Mouse (Mus musculus) kidney, adult 11 months (tissue): ENCODE data around the gene Arid3a.

Source experiments
- DNase-seq: peaks from one replicate; pipeline ENCODE4 v3.0.0; 2022

The Arid3a gene

GRCm38 (mm10) chr10:79928907-79929701 lies 2.3 kb downstream of the Arid3a start:
- DNase-seq = no peak

GRCm38 (mm10) chr10:79929967-79930825 lies 3.4 kb downstream of the Arid3a start:
- DNase-seq = no peak

- DNase-seq = no peak
Measured at GRCm38 (mm10) chr10:79930826-79931186, 4.0 kb downstream of the Arid3a start.

- no peak for DNase-seq
Measured at GRCm38 (mm10) chr10:79931797-79932196, 5.0 kb downstream of the Arid3a start.

DNA sequence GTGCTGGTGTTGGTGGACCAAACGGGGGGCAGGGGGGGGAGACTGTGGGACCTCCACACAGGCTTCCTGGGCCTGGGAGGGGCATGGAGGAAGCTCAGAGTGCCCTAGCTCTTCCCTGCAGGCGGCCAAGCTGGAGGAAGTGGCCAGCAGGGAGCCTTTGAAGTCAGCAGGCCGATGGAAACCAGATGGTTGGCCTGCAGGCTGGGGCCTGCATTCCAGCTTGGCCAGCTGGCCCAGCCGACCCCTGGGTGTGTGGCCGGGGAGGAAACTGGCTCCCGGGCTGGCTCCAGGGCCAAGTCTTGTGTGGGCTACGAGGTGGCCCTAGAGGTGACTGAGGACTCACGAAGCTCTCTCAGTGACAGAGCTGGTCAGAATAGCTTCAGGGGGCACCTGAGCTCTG lies 5.9 kb downstream of the Arid3a start:
- peak; percentile 62 for DNase-seq

GRCm38 (mm10) chr10:79933145-79933679 lies 6.4 kb downstream of the Arid3a start:
- no peak for DNase-seq

DNA sequence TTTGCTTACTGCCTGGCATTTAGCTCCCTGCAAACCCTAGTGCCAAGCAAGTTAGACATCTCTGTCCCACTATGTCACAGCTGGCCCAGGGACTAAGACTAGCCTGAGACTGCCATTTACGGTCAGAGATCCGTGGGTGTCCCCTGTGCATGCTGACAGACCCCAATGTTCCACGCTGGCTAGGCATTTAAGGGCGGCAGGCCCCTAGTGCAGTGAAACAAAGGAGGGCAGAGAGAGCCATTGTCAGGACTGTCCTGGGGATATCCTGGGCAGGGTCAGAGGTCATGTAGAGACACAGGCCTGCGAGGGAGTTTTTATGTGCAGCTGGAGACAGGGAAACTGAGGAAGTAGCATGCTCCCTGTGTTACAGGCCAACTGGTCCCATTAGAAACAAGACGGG lies 7.0 kb downstream of the Arid3a start:
- no peak for DNase-seq

DNA sequence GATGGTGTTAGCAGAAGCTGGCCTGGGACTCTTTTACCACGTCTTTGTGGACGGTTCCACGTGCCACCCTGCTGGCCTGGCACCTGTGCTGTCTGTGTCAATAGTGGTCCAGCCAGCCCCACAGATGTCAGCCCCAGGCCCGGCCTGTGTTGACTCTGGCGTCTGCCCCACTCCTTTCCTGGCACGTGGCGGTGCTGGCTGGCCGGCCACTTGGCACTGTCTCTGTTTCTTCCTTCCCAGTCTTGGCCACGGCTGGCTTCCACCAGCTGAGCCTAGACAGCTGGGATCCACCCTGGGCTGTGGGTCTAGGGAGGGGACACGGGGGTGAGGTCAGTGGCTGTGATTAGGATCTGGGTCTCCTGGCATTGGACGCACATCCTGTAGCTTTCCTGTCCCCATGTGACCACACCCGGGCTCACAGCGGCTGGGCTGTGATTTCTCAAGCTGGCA lies 7.5 kb downstream of the Arid3a start:
- peak; percentile 91 for DNase-seq

- DNase-seq = no peak
Measured at GRCm38 (mm10) chr10:79934794-79935569, 8.1 kb downstream of the Arid3a start.

DNA sequence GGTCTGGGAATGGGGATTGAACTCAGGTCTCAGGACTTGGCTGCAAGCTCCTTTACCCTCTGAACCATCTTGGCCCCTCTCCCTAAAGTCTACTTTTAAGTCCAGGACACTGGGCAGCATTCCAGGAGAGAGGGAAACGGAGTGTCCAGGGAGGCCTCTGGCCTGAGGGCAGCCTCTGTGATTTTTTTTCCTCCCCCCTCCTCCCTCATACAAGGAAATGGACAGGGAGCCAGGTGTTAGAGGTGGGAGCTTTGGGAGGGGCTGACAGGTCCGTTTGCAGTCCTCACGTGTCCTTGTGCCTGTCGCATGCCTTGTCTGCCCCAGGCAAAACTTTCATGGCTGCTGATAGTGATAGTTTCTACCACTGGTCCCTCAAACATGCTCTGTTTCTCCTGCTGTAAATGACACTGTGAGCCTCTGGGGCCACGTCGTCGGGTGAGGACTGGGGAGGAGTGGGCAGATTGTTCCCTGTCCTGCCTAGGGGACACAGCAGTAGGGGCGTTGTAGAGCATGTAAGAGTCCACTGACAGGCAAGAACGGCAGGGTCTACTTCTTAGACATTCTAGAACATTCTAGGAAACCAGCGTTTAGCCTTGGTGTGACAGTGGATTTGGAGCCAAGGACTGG lies 9.6 kb downstream of the Arid3a start:
- peak; percentile 85 for DNase-seq

DNA sequence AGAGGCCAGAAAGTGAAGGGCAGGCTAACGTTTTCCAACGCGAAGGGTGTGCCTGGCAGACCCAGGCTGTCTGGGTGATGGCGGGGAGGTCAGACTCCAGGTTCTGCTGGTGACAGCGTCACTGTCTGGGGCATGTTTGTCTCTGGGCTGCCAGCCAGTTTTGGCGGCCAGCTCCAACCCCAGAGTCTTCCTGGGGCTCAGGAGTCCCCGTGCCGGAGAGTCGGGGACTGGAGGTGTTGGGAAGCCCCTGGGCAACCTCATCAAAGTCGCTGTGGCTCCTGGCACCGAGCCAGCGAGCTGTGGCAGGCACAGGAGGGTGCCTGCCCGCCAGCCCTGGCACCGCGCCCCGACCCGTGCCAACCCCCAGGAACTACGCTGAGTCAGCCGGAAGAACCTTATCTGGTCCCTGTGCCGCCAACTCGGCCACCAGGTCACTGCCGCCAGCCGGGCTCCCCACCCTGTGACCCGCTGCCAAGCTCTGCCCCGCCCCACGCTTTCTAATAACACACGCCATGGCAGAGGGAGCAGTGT lies 10.1 kb downstream of the Arid3a start:
- DNase-seq = peak; percentile 83

DNA sequence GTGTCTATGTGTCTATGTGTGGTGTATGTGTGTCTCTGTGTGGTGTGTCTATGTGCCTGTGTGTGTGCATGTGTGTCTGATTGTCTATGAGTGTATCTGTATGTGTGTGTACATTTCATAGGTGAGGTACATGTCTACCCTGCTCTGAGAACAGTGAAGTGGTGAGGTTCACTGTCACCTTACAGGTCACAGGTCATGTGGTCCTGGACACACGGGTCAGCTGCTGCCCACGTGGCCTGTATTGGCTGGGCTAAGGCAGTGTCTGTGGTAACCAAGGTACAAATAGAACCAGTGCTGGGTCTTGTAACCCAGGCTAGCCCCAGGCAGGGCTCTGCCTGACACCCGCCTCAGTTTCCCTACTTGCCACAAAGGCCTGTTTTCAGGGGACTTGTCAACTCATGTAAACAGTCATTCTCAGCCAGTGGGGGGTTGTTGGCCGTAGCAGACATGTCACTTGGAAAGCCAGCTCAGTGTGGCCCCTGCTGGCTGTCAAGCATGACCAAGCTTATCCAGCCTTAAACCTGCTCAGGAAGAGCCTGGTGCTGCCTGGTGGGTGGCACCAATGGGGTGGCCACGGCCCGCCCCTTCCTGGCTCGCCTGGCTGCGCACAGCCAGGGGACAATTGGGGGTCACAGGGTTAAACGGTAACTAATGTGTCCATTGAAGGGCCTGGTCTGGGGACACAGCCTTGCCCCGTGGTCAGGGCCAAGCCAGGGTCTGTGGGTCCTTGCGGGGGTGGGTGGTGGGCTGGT lies 11.1 kb downstream of the Arid3a start:
- DNase-seq = peak; percentile 77

GRCm38 (mm10) chr10:79940749-79941148 lies 13.9 kb downstream of the Arid3a start:
- no peak for DNase-seq

DNA sequence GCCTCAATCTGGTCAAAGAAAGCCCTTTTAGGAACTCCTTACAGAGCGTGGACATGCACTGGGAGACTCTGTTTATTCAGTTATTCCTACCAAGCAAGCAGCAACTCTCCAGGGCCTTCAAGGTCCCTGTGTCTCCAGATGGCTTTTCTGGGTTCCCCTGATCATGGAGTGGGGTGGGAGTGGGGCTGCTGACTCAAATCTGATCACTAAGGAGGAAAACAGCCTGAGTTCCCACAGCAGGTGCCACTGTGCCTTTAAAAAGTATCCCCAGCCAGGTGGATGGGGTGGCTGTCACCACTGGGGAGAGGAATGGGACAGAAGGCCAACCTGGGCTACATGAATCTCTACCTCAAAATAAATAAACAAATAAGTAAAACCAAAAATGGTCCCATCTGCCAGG lies 16.1 kb downstream of the Arid3a start:
- no peak for DNase-seq

DNA sequence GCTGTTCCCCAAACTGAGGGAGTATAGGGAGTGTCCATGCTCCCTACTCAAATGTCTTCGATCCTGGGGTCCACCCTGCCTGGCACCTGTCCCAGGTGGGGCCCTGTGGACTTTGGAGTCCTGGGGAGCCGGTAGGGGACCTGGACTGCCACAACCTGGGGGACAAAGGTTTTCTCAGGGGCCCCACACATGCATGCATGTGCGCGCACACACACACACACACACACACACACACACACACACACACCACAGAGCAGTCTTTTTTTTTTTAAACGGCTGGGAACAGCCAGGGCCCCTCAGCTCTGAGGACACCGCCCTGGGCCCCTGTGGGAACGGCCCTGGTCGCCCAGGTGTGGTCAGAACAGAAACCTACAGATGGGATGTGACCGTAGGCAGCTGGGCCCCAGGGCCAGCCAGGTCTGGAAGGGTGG lies 16.6 kb downstream of the Arid3a start:
- DNase-seq = no peak

DNA sequence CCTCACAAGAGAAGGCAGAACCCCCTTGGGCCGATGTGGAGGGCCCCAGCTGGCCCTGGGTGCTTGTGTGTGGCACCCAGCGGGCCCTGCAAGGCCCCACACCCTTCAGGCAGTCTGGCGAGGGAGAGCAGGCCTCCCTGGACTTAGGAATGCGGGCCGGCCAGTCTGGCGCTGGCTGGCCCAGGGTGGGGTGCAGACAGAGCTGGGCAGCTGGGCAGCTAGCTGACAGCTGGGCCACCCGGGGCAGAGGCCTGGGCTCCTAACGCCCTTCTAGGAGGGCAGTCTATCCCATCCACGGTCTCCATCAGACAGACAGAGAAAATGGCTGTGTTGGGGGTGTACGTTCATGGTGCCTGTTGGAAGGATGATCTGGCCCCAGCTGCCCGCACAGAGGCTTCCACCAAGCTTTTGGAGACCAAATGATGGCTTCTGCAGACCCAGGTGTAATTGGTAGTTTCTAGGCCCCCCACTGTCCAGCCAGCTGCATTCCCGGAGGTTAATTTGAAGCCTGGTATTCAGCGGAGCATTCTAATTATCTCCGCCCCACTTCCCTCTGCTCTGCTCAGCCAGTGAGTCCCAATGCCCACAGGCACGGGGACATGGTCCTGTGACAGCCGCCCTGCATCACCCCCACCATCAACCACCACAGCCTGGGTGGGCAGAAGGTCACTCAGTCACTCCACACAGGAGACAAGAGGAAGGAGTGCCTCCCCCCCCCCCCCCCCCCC lies 18.8 kb downstream of the Arid3a start:
- DNase-seq = peak; percentile 83

DNA sequence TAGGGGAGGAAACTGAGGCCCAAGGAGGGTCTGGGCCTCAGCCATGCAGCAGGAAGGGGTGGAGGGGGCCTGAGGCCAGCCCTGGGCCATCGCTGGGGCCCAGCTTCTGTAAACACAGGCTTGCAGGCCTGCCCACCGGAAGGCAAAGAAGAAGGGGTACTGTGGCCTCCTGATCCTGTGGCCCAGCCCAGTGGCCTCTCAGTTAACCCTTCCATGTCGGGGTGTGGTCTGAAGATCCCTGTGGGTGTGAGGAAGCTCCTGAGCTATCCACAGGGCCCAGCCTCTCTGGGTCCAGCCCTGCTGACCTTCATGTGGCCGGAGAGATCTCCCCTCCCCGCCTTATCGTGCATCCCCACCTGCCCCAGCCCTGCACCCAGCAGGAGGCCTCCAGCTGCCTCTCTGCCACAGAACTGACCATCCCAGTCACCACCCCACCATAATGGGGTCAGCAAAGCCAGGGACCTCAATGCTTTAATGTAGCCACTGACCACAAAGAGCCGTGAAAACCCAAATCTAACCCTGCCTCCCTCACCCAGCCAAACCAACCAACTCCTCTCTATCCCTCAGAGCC lies 20.0 kb downstream of the Arid3a start:
- DNase-seq = no peak

DNA sequence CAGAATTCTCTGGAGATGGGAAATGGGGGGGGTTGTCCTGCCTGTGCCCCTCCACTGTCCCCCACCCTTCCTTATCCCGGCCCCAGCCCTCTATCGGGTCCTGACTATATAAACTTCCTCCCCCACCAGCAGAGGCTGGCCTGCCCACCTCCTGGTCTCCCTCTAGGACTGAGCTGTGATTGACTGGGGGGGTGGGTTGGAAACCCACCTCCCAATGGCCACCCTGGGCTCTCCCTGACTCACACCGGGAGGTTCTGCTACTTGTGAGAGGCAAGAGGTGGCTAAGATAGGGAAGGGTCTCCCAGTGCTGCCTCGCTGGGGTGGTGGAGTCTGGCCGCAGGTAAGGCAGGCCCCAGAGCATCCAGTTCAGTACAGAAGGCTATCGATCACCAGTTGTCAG lies 20.7 kb downstream of the Arid3a start:
- no peak for DNase-seq

- no peak for DNase-seq
Measured at GRCm38 (mm10) chr10:79949873-79950272, 23.0 kb downstream of the Arid3a start.

GRCm38 (mm10) chr10:79950661-79951060 lies 23.8 kb downstream of the Arid3a start:
- no peak for DNase-seq
